Mouse (Mus musculus) lung, postnatal 0 days (tissue): ENCODE results near the gene Yju2.

ENCODE experiments used
- CTCF ChIP-seq: IDR thresholded peaks from 2 replicates; pipeline ENCODE4 v1.5.1; 2016; ENCODE audit warnings: antibody characterized with exemption, mild to moderate bottlenecking
- EP300 ChIP-seq: IDR thresholded peaks from 2 replicates; pipeline ENCODE4 v1.6.1; 2016; ENCODE audit warnings: antibody characterized with exemption, mild to moderate bottlenecking, control low read depth

- TF ChIP-seq CTCF (peak; percentile 86), EP300 (no peak)
Measured at GRCm38 (mm10) chr17:55976255-55976862, 17.5 kb downstream of the Yju2 start.
